Mouse (Mus musculus): Measurements from ENCODE around the gene Tfap4.

DNA sequence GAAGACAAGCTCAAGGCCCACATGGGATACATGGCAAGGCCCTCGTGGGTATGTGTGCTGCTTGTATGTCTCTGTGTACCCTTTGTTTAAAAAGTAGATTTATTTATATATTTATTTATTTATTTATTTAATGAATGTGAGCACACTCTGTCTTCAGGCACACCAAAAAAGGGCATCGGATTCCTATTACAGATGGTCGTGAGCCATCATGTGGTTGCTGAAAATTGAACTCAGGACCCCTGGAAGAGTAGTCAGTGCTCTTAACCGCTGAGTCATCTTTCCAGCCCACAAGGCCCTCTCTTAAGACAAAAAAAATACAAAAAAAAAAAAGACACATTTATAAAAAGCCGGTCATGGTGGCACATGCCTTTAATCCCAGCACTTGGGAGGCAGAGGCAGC is 12.0 kb downstream of the Tfap4 start:
- no peak for TF ChIP-seq POLR2A (IDR thresholded peaks at IDR 0.05; ENCODE audit: borderline replicate concordance, extremely low read depth, insufficient read depth, insufficient read length, poor library complexity, severe bottlenecking)
- TF ChIP-seq CTCF (IDR thresholded peaks at IDR 0.05; ENCODE audit: borderline replicate concordance, extremely low read depth, insufficient read depth, insufficient read length) = no peak

All from brain, embryonic 14.5 days (tissue).